Mouse (Mus musculus) gastrocnemius, adult 2 months (tissue): ENCODE measurements around the gene Hivep3. TPM values are rescaled to one million over a fixed set of nuclear protein-coding genes. Genes with fewer than 3 reads are reported as not detected.

Source experiments
- DNase-seq: peaks from one replicate; pipeline ENCODE4 v3.0.0; 2022
- H3K27ac ChIP-seq: fragments of 200-600 bp; 2 replicates; pipeline ENCODE4 v1.8.1; 2022; ENCODE audit warnings: mild to moderate bottlenecking
- H3K4me3 ChIP-seq: fragments of 200-600 bp; 2 replicates; pipeline ENCODE4 v1.8.1; 2022; ENCODE audit warnings: mild to moderate bottlenecking, moderate library complexity
- CTCF ChIP-seq: fragments of 200-600 bp; IDR thresholded peaks from 2 replicates; pipeline ENCODE4 v1.8.1; 2022; ENCODE audit warnings: antibody characterized with exemption, mild to moderate bottlenecking, moderate library complexity
- intact Hi-C: fragments of 180-260 bp; cut with DNase I; formaldehyde crosslinking; loops from one replicate; pipeline ENCODE4 v1.15.1; 2025
- total RNA-seq, 2 experiments: library from RNA; stranded (reverse); gene quantifications; 2 replicates each; pipeline ENCODE4 v1.2.3; 2021

Gene Hivep3
- total RNA-seq, 2 experiments from 2014 or later, result 1.7 to 3.5 TPM

- intact Hi-C loops, result no loop called here
- Histone ChIP-seq H3K4me3 (no peak overlapping the region), H3K27ac (no peak overlapping the region)
These were observed 178.6 kb downstream of the Hivep3 start for GRCm38 (mm10) chr4:119912216-119912615.

GRCm38 (mm10) chr4:119914194-119914593 lies 180.6 kb downstream of the Hivep3 start:
- no peak for DNase-seq
- intact Hi-C loops, result no loop called here
- Histone ChIP-seq H3K27ac (no peak overlapping the region), H3K4me3 (no peak overlapping the region)
- no peak for TF ChIP-seq CTCF

More at GRCm38 (mm10) chr4:119912216-119912615, 178.6 kb downstream of the Hivep3 start:
- no peak for DNase-seq
- TF ChIP-seq CTCF, result no peak

GRCm38 (mm10) chr4:119915069-119915468 lies 181.5 kb downstream of the Hivep3 start:
- DNase-seq, result no peak
- no peak overlapping the region for H3K27ac ChIP-seq
- no peak overlapping the region for H3K4me3 ChIP-seq
- TF ChIP-seq CTCF, result no peak
- intact Hi-C loops, result no loop called here

GRCm38 (mm10) chr4:119917502-119917901 lies 183.9 kb downstream of the Hivep3 start:
- no peak overlapping the region for H3K27ac ChIP-seq
- intact Hi-C loops, result no loop called here
- no peak for DNase-seq

GRCm38 (mm10) chr4:119919349-119919748 lies 185.8 kb downstream of the Hivep3 start:
- no peak for TF ChIP-seq CTCF
- DNase-seq, result no peak
- intact Hi-C loops, result no loop called here

More at GRCm38 (mm10) chr4:119917502-119917901, 183.9 kb downstream of the Hivep3 start:
- peak; percentile 69 for TF ChIP-seq CTCF
- no peak overlapping the region for H3K4me3 ChIP-seq

GRCm38 (mm10) chr4:119921022-119921717 lies 187.6 kb downstream of the Hivep3 start:
- TF ChIP-seq CTCF, result peak; percentile 21; the same call in 1 of the 2 replicates
- no peak overlapping the region for H3K27ac ChIP-seq
- H3K4me3 ChIP-seq, result no peak overlapping the region
- DNase-seq, result peak; percentile 29
- intact Hi-C loops, result loop anchor here (2.0 kb wide), 1 partner anchor 184 kb away; no protein-coding TSS in a partner anchor

More at GRCm38 (mm10) chr4:119919349-119919748, 185.8 kb downstream of the Hivep3 start:
- Histone ChIP-seq H3K27ac (no peak overlapping the region), H3K4me3 (no peak overlapping the region)

- no peak overlapping the region for H3K4me3 ChIP-seq
- H3K27ac ChIP-seq, result no peak overlapping the region
- TF ChIP-seq CTCF, result no peak
- intact Hi-C loops, result loop anchor here (2.0 kb wide), 1 partner anchor 183 kb away; no protein-coding TSS in a partner anchor
- DNase-seq, result no peak
These were observed 188.2 kb downstream of the Hivep3 start for GRCm38 (mm10) chr4:119921723-119922266.

GRCm38 (mm10) chr4:119922945-119923344 lies 189.4 kb downstream of the Hivep3 start:
- no peak for DNase-seq
- intact Hi-C loops, result no loop called here
- TF ChIP-seq CTCF, result no peak
- no peak overlapping the region for H3K27ac ChIP-seq
- H3K4me3 ChIP-seq, result no peak overlapping the region

- intact Hi-C loops, result no loop called here
- no peak overlapping the region for H3K27ac ChIP-seq
- no peak for DNase-seq
- peak; percentile 39 for TF ChIP-seq CTCF
- no peak overlapping the region for H3K4me3 ChIP-seq
These were observed 189.8 kb downstream of the Hivep3 start for GRCm38 (mm10) chr4:119923410-119923809.

GRCm38 (mm10) chr4:119925052-119925451 lies 191.5 kb downstream of the Hivep3 start:
- Histone ChIP-seq H3K27ac (no peak overlapping the region), H3K4me3 (no peak overlapping the region)
- intact Hi-C loops, result no loop called here
- TF ChIP-seq CTCF, result no peak
- DNase-seq, result no peak

GRCm38 (mm10) chr4:119931923-119932322 lies 198.3 kb downstream of the Hivep3 start:
- Histone ChIP-seq H3K4me3 (no peak overlapping the region), H3K27ac (no peak overlapping the region)
- intact Hi-C loops, result no loop called here
- no peak for DNase-seq
- no peak for TF ChIP-seq CTCF

GRCm38 (mm10) chr4:119932549-119933257 lies 199.1 kb downstream of the Hivep3 start:
- DNase-seq, result peak; percentile 52
- Histone ChIP-seq H3K27ac (no peak overlapping the region), H3K4me3 (no peak overlapping the region)
- intact Hi-C loops, result no loop called here
- no peak for TF ChIP-seq CTCF

- intact Hi-C loops, result no loop called here
- no peak for DNase-seq
- no peak for TF ChIP-seq CTCF
- Histone ChIP-seq H3K4me3 (no peak overlapping the region), H3K27ac (no peak overlapping the region)
These were observed 201.3 kb downstream of the Hivep3 start for GRCm38 (mm10) chr4:119934901-119935300.
